Mouse (Mus musculus) gastrocnemius, postnatal 25 days (tissue): ENCODE results near the gene Otulin. TPM values are rescaled to one million over a fixed set of nuclear protein-coding genes. Genes with fewer than 3 reads are reported as not detected.

Experiments
- DNase-seq: peaks from one replicate; pipeline ENCODE4 v3.0.0; 2022
- total RNA-seq, 2 experiments: library from RNA; stranded (reverse); gene quantifications; 1 replicate in 1 of 2; 2 replicates in 1 of 2; pipeline ENCODE4 v1.2.3; 2021

The Otulin gene
- total RNA-seq, 2 experiments from 2014 or later = 21.1 to 23.3 TPM

- no peak for DNase-seq
Observed at GRCm38 (mm10) chr15:27613255-27613654, 17.2 kb downstream of the Otulin start.

GRCm38 (mm10) chr15:27612533-27613221 is 17.8 kb downstream of the Otulin start:
- DNase-seq = no peak

GRCm38 (mm10) chr15:27609554-27609953 is 20.9 kb downstream of the Otulin start:
- DNase-seq = no peak

- no peak for DNase-seq
Observed at GRCm38 (mm10) chr15:27605252-27605651, 25.2 kb downstream of the Otulin start.

GRCm38 (mm10) chr15:27604558-27604957 is 25.9 kb downstream of the Otulin start:
- DNase-seq = no peak

- DNase-seq = no peak
Observed at GRCm38 (mm10) chr15:27600524-27600923, 30.0 kb downstream of the Otulin start.

- no peak for DNase-seq
Observed at GRCm38 (mm10) chr15:27598786-27599385, 31.6 kb downstream of the Otulin start.

GRCm38 (mm10) chr15:27597516-27597915 is 33.0 kb downstream of the Otulin start:
- DNase-seq = no peak

- DNase-seq = no peak
Observed at GRCm38 (mm10) chr15:27596463-27597140, 33.9 kb downstream of the Otulin start.

- DNase-seq = no peak
Observed at GRCm38 (mm10) chr15:27595560-27595959, 34.9 kb downstream of the Otulin start.

GRCm38 (mm10) chr15:27594973-27595372 is 35.5 kb downstream of the Otulin start:
- no peak for DNase-seq

GRCm38 (mm10) chr15:27593717-27594116 is 36.8 kb downstream of the Otulin start:
- DNase-seq = no peak

- no peak for DNase-seq
Observed at GRCm38 (mm10) chr15:27592620-27593320, 37.7 kb downstream of the Otulin start.

GRCm38 (mm10) chr15:27590812-27591211 is 39.7 kb downstream of the Otulin start:
- no peak for DNase-seq

- no peak for DNase-seq
Observed at GRCm38 (mm10) chr15:27588087-27588826, 42.2 kb downstream of the Otulin start.

- no peak for DNase-seq
Observed at GRCm38 (mm10) chr15:27586093-27586480, 44.4 kb downstream of the Otulin start.

GRCm38 (mm10) chr15:27585466-27586092 is 44.9 kb downstream of the Otulin start:
- DNase-seq = no peak

- DNase-seq = no peak
Observed at GRCm38 (mm10) chr15:27583620-27584019, 46.9 kb downstream of the Otulin start.

- DNase-seq = peak; percentile 50
Observed at GRCm38 (mm10) chr15:27583042-27583441, 47.5 kb downstream of the Otulin start.

GRCm38 (mm10) chr15:27582428-27582827 is 48.1 kb downstream of the Otulin start:
- DNase-seq = no peak

GRCm38 (mm10) chr15:27581640-27582039 is 48.9 kb downstream of the Otulin start:
- DNase-seq = no peak

GRCm38 (mm10) chr15:27580771-27581170 is 49.7 kb downstream of the Otulin start:
- DNase-seq = peak; percentile 36
